In genomic region chr11:32701566-32701965, GRCm38 (mm10) we compare ENCODE assay signal across 15 mouse cellular contexts.
"Had no signal": no experiment of that assay in that cellular context is flagged by ENCODE, and none has a peak within 500 bp of the region (broad histone marks: within the 10 kb centered on the region; RNA-seq: fewer than 3 reads in every experiment).

No protein-coding gene starts in this region.

- H3K27me3 ChIP-seq: limb, embryonic 12.5 days; liver, embryonic 13.5 days; lung, embryonic 15.5 days; megakaryocyte, embryonic 14.5 days; midbrain, embryonic 15.5 days; neural tube, embryonic 12.5 days had no signal

- H3K36me3 ChIP-seq: limb, embryonic 12.5 days; liver, embryonic 13.5 days; lung, embryonic 15.5 days; midbrain, embryonic 15.5 days; neural tube, embryonic 12.5 days had no signal

- H3K4me2 ChIP-seq: limb, embryonic 12.5 days; liver, embryonic 13.5 days; lung, embryonic 15.5 days; midbrain, embryonic 11.5 days; midbrain, embryonic 15.5 days; neural tube, embryonic 12.5 days had no signal

- DNase-seq: kidney, postnatal 4 days; liver; liver, embryonic 13.5 days; liver, postnatal 0 days; lung, postnatal 14 days; thymus, postnatal 36 days had no signal

- H3K4me3 ChIP-seq: layer of hippocampus, adult 2 months; limb, embryonic 12.5 days; liver, embryonic 13.5 days; lung, embryonic 15.5 days; megakaryocyte, embryonic 14.5 days; midbrain, embryonic 15.5 days; neural tube, embryonic 12.5 days had no signal

- H3K9ac ChIP-seq: limb, embryonic 12.5 days; liver, embryonic 13.5 days; liver, postnatal 0 days; lung, embryonic 15.5 days; midbrain, embryonic 15.5 days; neural tube, embryonic 12.5 days had no signal

- H3K9me3 ChIP-seq: limb, embryonic 12.5 days; liver, embryonic 13.5 days; lung, embryonic 15.5 days; megakaryocyte, embryonic 14.5 days; midbrain, embryonic 15.5 days; neural tube, embryonic 12.5 days had no signal

- ATAC-seq: liver, postnatal 0 days; midbrain, embryonic 15.5 days had no signal

- H3K27ac ChIP-seq: kidney, postnatal 0 days; layer of hippocampus, adult 2 months; limb, embryonic 12.5 days; liver, embryonic 13.5 days; lung, embryonic 15.5 days; macrophage; midbrain, embryonic 15.5 days; neural tube, embryonic 12.5 days had no signal
